Comparison of ENCODE assay signal across 17 mouse cellular contexts in genomic region chr1:52293393-52294099, GRCm38 (mm10).
A peak's percentile ranks its signal among the peaks of the same experiment; 100 is the strongest.
DNase-seq lines count a peak whose midpoint lies in the region; ATAC-seq and TF ChIP-seq lines count a peak whose summit lies in the region.
"Had no signal": no experiment of that assay in that cellular context is flagged by ENCODE, and none has a peak within 500 bp of the region (broad histone marks: within the 10 kb centered on the region; RNA-seq: fewer than 3 reads in every experiment).

No protein-coding gene starts in this region.

- no peak overlapping the region for H3K9ac ChIP-seq in kidney, embryonic 14.5 days (ENCODE audit: low read depth, low read length)
- no peak overlapping the region for H3K9ac ChIP-seq in midbrain, postnatal 0 days (replicated peaks; ENCODE audit: low read length, poor library complexity, severe bottlenecking)
- no peak overlapping the region for H3K9ac ChIP-seq in midbrain, embryonic 13.5 days (replicated peaks)
- H3K9ac ChIP-seq in forebrain, embryonic 12.5 days, result no peak overlapping the region
- H3K9ac ChIP-seq: hindbrain, embryonic 14.5 days; liver, embryonic 12.5 days had no signal

- H3K9me3 ChIP-seq in kidney, embryonic 14.5 days (ENCODE audit: control insufficient read depth, low read length), result no peaks in the 10 kb centered on the region
- no peaks in the 10 kb centered on the region for H3K9me3 ChIP-seq in midbrain, postnatal 0 days (ENCODE audit: low read length)
- H3K9me3 ChIP-seq in midbrain, embryonic 13.5 days, result no peaks in the 10 kb centered on the region
- H3K9me3 ChIP-seq in forebrain, embryonic 12.5 days, result no peaks in the 10 kb centered on the region
- H3K9me3 ChIP-seq: liver, embryonic 12.5 days had no signal

- no peaks in the 10 kb centered on the region for H3K4me1 ChIP-seq in kidney, embryonic 14.5 days (ENCODE audit: control insufficient read depth, insufficient read depth, low read length)
- no peaks in the 10 kb centered on the region for H3K4me1 ChIP-seq in cortical plate, adult 2 months (ENCODE audit: control insufficient read depth, insufficient read depth, low read length)
- no peaks in the 10 kb centered on the region for H3K4me1 ChIP-seq in midbrain, postnatal 0 days (ENCODE audit: insufficient read depth, low read length)
- H3K4me1 ChIP-seq in midbrain, embryonic 13.5 days (replicated peaks), result no peaks in the 10 kb centered on the region
- H3K4me1 ChIP-seq in forebrain, embryonic 12.5 days, result no peaks in the 10 kb centered on the region
- H3K4me1 ChIP-seq: liver, embryonic 12.5 days had no signal

- H3K27ac ChIP-seq in kidney, embryonic 14.5 days (ENCODE audit: low read depth, low read length), result no peak overlapping the region
- H3K27ac ChIP-seq in cortical plate, adult 2 months (ENCODE audit: insufficient read depth, low read length), result peak overlapping the region; percentile 73
- H3K27ac ChIP-seq in midbrain, postnatal 0 days (ENCODE audit: low read depth, low read length), result no peak overlapping the region
- H3K27ac ChIP-seq in midbrain, embryonic 13.5 days, result no peak overlapping the region
- H3K27ac ChIP-seq in forebrain, embryonic 12.5 days, result no peak overlapping the region
- H3K27ac ChIP-seq: gastrocnemius, adult 2 months; hindbrain, embryonic 14.5 days; liver, embryonic 12.5 days had no signal

- no peak overlapping the region for H3K4me2 ChIP-seq in kidney, embryonic 14.5 days (replicated peaks; ENCODE audit: low read depth, low read length)
- no peak overlapping the region for H3K4me2 ChIP-seq in midbrain, postnatal 0 days (ENCODE audit: low read depth, low read length, poor library complexity, severe bottlenecking)
- H3K4me2 ChIP-seq in midbrain, embryonic 13.5 days (replicated peaks), result no peak overlapping the region
- no peak overlapping the region for H3K4me2 ChIP-seq in forebrain, embryonic 12.5 days
- H3K4me2 ChIP-seq: hindbrain, embryonic 14.5 days; liver, embryonic 12.5 days had no signal

- H3K4me3 ChIP-seq in kidney, embryonic 14.5 days (ENCODE audit: low read length), result no peak overlapping the region
- no peak overlapping the region for H3K4me3 ChIP-seq in cortical plate, adult 2 months (ENCODE audit: insufficient read depth, low read length)
- no peak overlapping the region for H3K4me3 ChIP-seq in midbrain, postnatal 0 days (ENCODE audit: low read depth, low read length)
- H3K4me3 ChIP-seq in midbrain, embryonic 13.5 days (replicated peaks), result no peak overlapping the region
- H3K4me3 ChIP-seq in forebrain, embryonic 12.5 days (replicated peaks), result no peak overlapping the region
- H3K4me3 ChIP-seq: gastrocnemius, adult 2 months; liver, embryonic 12.5 days; myocyte had no signal

- no peak for TF ChIP-seq CTCF in cortical plate, adult 2 months (IDR thresholded peaks at IDR 0.05; ENCODE audit: extremely low read depth, insufficient read depth, low read length)
- TF ChIP-seq CTCF in midbrain, postnatal 0 days (IDR thresholded peaks at IDR 0.05), result no peak

- no peaks in the 10 kb centered on the region for H3K36me3 ChIP-seq in kidney, embryonic 14.5 days (ENCODE audit: control insufficient read depth, insufficient read depth, low read length)
- no peaks in the 10 kb centered on the region for H3K36me3 ChIP-seq in midbrain, postnatal 0 days (ENCODE audit: insufficient read depth, low read length)
- no peaks in the 10 kb centered on the region for H3K36me3 ChIP-seq in midbrain, embryonic 13.5 days
- H3K36me3 ChIP-seq in forebrain, embryonic 12.5 days (replicated peaks), result no peaks in the 10 kb centered on the region
- H3K36me3 ChIP-seq: liver, embryonic 12.5 days had no signal

- no peaks in the 10 kb centered on the region for H3K27me3 ChIP-seq in kidney, embryonic 14.5 days (ENCODE audit: control insufficient read depth, insufficient read depth, low read length)
- H3K27me3 ChIP-seq in midbrain, postnatal 0 days (ENCODE audit: insufficient read depth, low read length), result no peaks in the 10 kb centered on the region
- no peaks in the 10 kb centered on the region for H3K27me3 ChIP-seq in midbrain, embryonic 13.5 days
- no peaks in the 10 kb centered on the region for H3K27me3 ChIP-seq in forebrain, embryonic 12.5 days
- H3K27me3 ChIP-seq: liver, embryonic 12.5 days had no signal

- TF ChIP-seq POLR2A in cortical plate, adult 2 months (IDR thresholded peaks at IDR 0.05; ENCODE audit: extremely low read depth, insufficient read depth, low read length), result no peak

- no peak for ATAC-seq in kidney, embryonic 14.5 days (ENCODE audit: low FRiP score, low TSS enrichment)
- ATAC-seq in midbrain, postnatal 0 days (ENCODE audit: low FRiP score), result no peak
- no peak for ATAC-seq in midbrain, embryonic 13.5 days
- no peak for ATAC-seq in forebrain, embryonic 12.5 days (ENCODE audit: low FRiP score)
- ATAC-seq: forebrain, embryonic 16.5 days; liver, embryonic 12.5 days had no signal

- DNase-seq in kidney, adult 11 months, result peak; percentile 77
- DNase-seq in kidney, adult 8-10 months, result peak; percentile 70 to 90
- DNase-seq in large intestine, adult 2 months (ENCODE audit: low read depth, low spot score), result peak; percentile 32
- DNase-seq in midbrain, postnatal 0 days (ENCODE audit: low spot score), result no peak
- DNase-seq: adrenal gland, postnatal 14 days; cerebellum, adult 8-10 months; gastrocnemius, adult 2 months; lung, postnatal 14 days; retina, postnatal 1 day had no signal

- 72% methylated on average over 5 of the region's 5 CpGs for WGBS in kidney, embryonic 14.5 days
- WGBS in large intestine, adult 2 months, result 35% methylated on average over 5 of the region's 5 CpGs
- WGBS in midbrain, postnatal 0 days, result 67% methylated on average over 5 of the region's 5 CpGs
- WGBS in midbrain, embryonic 13.5 days, result 81% methylated on average over 5 of the region's 5 CpGs
- 80% methylated on average over 5 of the region's 5 CpGs for WGBS in forebrain, embryonic 12.5 days
